Mouse (Mus musculus): ENCODE data around the gene Erbin. TPM values are rescaled to one million over a fixed set of nuclear protein-coding genes. Genes with fewer than 3 reads are reported as not detected.

Gene Erbin
- 21.8 and 25.1 TPM in 2 replicates for polyA plus RNA-seq (2016; fragmentation: Nextera tagmentation; extraction: Ambion mirVana)

DNA sequence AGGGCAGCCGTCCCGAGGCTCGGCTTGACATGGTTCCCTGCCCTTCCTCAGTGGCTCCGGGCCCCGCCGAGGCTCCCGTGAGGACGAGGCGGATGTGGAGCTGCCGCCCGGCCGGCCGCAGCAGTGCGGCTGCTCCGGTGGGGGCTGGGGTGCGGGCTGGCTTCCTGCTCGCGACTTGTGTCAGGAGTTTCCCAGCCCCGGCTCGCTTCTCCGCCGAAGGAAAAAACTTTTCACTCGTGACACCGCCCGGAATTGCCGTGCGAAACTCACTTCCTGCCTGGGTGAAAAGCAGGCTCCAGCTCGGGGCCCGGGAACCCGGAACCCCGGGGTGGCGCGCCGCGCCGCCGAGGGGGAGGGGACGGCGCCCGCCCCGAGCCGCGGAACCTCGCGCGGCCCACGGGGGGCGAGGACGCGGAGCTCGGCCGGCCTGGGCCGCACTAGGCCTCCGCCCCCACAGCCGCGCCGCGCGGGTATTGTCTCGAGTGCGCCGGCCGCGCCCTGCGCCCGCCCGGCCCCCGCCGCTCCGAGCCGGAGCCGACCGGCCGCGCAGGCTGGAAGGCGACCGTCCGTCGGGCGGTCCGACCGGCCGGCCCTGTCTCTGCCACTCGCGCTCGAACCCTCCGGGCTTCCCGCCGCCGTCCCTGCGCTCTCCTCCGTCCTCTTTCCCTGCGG is at the start of gene Erbin:
TSS of gene Erbin (minus strand) at position 254 of the 672 bp plus-strand sequence.
- Histone ChIP-seq H3K9ac (replicated peaks) (peak within 1 kb of the TSS; percentile 99), H3K4me1 (peaks cover 22% of the 10 kb centered on the region), H3K36me3 (no peaks in the 10 kb centered on the region), H3K4me2 (replicated peaks) (peak within 1 kb of the TSS; percentile 84), H3K27ac (replicated peaks) (peak within 1 kb of the TSS; percentile 100), H3K9me3 (no peaks in the 10 kb centered on the region), H3K27me3 (0 out of 2 replicates have a peak, but pooled peaks cover 7% of the 10 kb centered on the region), H3K4me3 (peak within 1 kb of the TSS; percentile 96)
- ATAC-seq (ENCODE audit: low FRiP score, low read depth), result peak; percentile 70
- under 1% methylated on average over 70 of the region's 93 CpGs for WGBS

DNA sequence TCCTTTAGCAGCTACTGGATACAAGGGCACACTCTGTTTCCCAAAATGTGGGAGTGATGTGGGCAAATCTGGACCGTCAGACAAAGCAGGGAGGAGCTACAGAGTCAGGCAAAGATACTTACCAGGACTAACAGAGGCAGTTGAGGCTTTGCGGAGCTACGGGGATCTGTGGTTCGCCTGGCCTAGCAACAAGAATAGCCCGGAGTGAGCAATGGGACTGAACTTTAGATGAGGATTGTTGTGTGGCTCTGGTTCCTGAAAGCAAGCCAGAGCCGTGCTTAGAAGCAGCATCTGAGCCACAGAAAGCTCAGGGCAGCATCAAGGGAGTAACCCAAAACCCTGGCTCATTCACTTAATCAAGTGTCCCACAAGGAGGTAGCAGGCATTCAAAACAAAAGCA is 49.6 kb upstream of the Erbin start:
- no peak for ATAC-seq (ENCODE audit: low FRiP score, low read depth)
- Histone ChIP-seq H3K36me3 (no peaks in the 10 kb centered on the region), H3K27ac (replicated peaks) (no peak overlapping the region), H3K9ac (replicated peaks) (0 out of 2 replicates have a peak overlapping the region, but pooled peaks have one; percentile 28), H3K4me1 (0 out of 2 replicates have a peak, but pooled peaks cover 4% of the 10 kb centered on the region), H3K9me3 (no peaks in the 10 kb centered on the region), H3K27me3 (no peaks in the 10 kb centered on the region), H3K4me2 (replicated peaks) (no peak overlapping the region), H3K4me3 (no peak overlapping the region)
- 52% methylated on average over 6 of the region's 6 CpGs for WGBS

GRCm38 (mm10) chr13:103967987-103968386 is 47.7 kb upstream of the Erbin start:
- no peak overlapping the region for H3K9ac ChIP-seq (replicated peaks)
- H3K27ac ChIP-seq (replicated peaks), result no peak overlapping the region
- H3K27me3 ChIP-seq, result no peaks in the 10 kb centered on the region
- WGBS, result 94% methylated on average over 9 of the region's 9 CpGs
- ATAC-seq (ENCODE audit: low FRiP score, low read depth), result no peak
- H3K9me3 ChIP-seq, result no peaks in the 10 kb centered on the region
- no peaks in the 10 kb centered on the region for H3K36me3 ChIP-seq
- H3K4me1 ChIP-seq, result 0 out of 2 replicates have a peak, but pooled peaks cover 4% of the 10 kb centered on the region
- no peak overlapping the region for H3K4me2 ChIP-seq (replicated peaks)
- H3K4me3 ChIP-seq, result no peak overlapping the region

DNA sequence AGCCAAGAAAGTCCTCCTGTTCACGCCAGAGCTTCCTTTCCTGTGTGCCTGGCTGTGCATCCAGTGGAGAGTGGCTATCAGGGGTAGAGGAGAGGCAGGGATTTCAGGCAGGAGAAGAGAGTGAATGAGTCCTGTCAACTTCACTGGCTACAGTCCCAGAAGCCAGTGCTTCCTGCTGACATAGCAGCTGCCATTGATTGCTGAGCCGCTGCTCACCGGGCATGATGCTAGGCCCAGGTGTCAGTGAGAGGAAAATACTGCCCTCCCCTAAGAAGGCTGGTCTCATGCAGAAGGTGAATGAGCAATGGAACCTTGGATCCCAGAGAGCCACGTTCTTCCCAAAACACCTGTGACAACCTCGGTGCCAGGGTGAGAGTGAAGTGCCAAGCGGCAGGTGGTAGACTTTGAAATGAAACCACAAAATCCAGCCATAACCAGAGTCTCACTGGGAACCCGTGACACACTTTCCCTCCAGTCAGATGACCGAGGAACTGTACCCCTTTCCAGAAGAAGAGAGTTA is 46.4 kb upstream of the Erbin start:
- Histone ChIP-seq H3K4me2 (replicated peaks) (no peak overlapping the region), H3K27me3 (no peaks in the 10 kb centered on the region), H3K9ac (replicated peaks) (no peak overlapping the region), H3K9me3 (no peaks in the 10 kb centered on the region), H3K4me3 (no peak overlapping the region), H3K36me3 (no peaks in the 10 kb centered on the region), H3K4me1 (0 out of 2 replicates have a peak, but pooled peaks cover 4% of the 10 kb centered on the region), H3K27ac (replicated peaks) (no peak overlapping the region)
- ATAC-seq (ENCODE audit: low FRiP score, low read depth), result no peak
- WGBS, result 88% methylated on average over 8 of the region's 8 CpGs

DNA sequence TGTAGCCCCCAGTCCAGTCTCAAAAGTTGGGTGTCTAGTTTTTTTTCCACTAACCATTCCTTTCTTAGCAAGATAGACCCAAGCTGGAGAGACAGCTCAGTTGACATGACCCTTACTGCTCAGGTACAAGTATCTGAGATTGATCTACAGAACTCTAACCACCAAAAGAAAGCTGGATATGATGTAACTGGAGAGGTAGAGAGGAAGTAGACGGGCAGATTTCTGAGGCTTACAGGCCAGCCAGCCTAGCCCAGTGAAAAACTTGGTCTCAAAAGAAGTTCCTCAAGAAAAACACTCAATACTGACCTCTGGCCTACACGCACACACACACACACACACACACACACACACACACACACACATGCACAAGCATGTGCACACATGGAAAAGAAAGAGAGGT is 44.9 kb upstream of the Erbin start:
- Histone ChIP-seq H3K27me3 (no peaks in the 10 kb centered on the region), H3K4me2 (replicated peaks) (no peak overlapping the region), H3K36me3 (no peaks in the 10 kb centered on the region), H3K27ac (replicated peaks) (no peak overlapping the region), H3K4me3 (no peak overlapping the region), H3K9me3 (no peaks in the 10 kb centered on the region), H3K4me1 (no peaks in the 10 kb centered on the region), H3K9ac (replicated peaks) (no peak overlapping the region)
- no peak for ATAC-seq (ENCODE audit: low FRiP score, low read depth)
- 84% methylated on average over 2 of the region's 2 CpGs for WGBS

DNA sequence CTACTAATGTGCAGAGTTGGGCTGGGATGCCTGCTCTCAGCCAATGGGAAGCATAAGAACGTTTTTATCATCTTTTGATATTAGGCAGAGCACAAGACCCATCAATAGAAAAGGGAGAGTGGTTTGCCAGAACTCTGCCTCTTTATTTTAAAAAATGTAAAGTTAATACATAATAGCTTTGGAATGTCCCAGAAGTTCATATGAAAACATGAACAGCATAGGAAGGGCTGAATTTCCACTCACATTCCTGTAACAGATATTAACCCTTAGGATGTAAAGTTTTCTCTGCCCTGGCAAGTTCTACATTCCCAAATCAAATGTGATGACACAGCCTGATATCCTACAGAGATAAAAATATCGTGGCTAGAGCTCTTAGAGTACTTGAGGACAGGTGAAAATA is 42.8 kb upstream of the Erbin start:
- H3K27ac ChIP-seq (replicated peaks), result no peak overlapping the region
- ATAC-seq (ENCODE audit: low FRiP score, low read depth), result no peak
- no peak overlapping the region for H3K4me3 ChIP-seq
- H3K4me1 ChIP-seq, result 0 out of 2 replicates have a peak, but pooled peaks cover 4% of the 10 kb centered on the region
- no peaks in the 10 kb centered on the region for H3K9me3 ChIP-seq
- no peaks in the 10 kb centered on the region for H3K36me3 ChIP-seq
- no peak overlapping the region for H3K9ac ChIP-seq (replicated peaks)
- no peak overlapping the region for H3K4me2 ChIP-seq (replicated peaks)
- no peaks in the 10 kb centered on the region for H3K27me3 ChIP-seq
- 76% methylated on average over 2 of the region's 2 CpGs for WGBS

GRCm38 (mm10) chr13:103959841-103960240 is 39.5 kb upstream of the Erbin start:
- 0 out of 2 replicates have a peak, but pooled peaks cover 4% of the 10 kb centered on the region for H3K4me1 ChIP-seq
- no peak overlapping the region for H3K9ac ChIP-seq (replicated peaks)
- H3K27ac ChIP-seq (replicated peaks), result no peak overlapping the region
- no peaks in the 10 kb centered on the region for H3K27me3 ChIP-seq
- 92% methylated on average over 5 of the region's 5 CpGs for WGBS
- no peak overlapping the region for H3K4me2 ChIP-seq (replicated peaks)
- no peaks in the 10 kb centered on the region for H3K36me3 ChIP-seq
- H3K9me3 ChIP-seq, result no peaks in the 10 kb centered on the region
- no peak overlapping the region for H3K4me3 ChIP-seq
- no peak for ATAC-seq (ENCODE audit: low FRiP score, low read depth)

DNA sequence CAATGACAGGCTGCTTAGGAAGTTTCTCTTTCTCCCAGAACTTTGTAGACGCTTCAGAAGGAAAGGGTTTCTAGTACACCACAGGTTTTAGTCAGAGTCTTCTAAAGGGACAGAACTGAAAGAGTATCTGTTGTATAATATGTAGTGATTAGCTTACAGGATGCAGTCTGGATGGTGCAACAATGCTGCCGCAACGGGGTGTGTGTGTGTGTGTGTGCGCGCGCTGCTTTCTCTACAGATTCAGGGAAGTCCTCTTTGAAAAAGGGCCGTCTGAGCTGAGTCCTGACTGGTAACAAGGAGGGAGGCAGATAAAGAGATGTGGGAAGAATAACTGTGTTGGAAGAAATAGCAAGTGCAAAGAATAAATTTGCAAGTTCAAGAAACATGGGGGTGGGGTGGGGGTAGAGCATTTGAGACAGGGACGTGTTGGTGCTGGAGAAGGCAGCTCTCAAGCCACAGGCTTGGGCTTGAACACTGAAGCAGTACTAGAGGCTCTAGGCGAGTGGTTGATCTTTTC is 38.4 kb upstream of the Erbin start:
- ATAC-seq (ENCODE audit: low FRiP score, low read depth), result no peak
- WGBS, result 79% methylated on average over 9 of the region's 9 CpGs

GRCm38 (mm10) chr13:103957175-103957940 is 37.0 kb upstream of the Erbin start:
- H3K36me3 ChIP-seq, result no peaks in the 10 kb centered on the region
- 77% methylated on average over 8 of the region's 8 CpGs for WGBS
- no peak for ATAC-seq (ENCODE audit: low FRiP score, low read depth)

More for the DNA sequence above, 38.4 kb upstream of the Erbin start:
- Histone ChIP-seq H3K36me3 (no peaks in the 10 kb centered on the region), H3K4me1 (0 out of 2 replicates have a peak, but pooled peaks cover 4% of the 10 kb centered on the region), H3K27me3 (no peaks in the 10 kb centered on the region), H3K27ac (replicated peaks) (no peak overlapping the region), H3K4me3 (no peak overlapping the region), H3K9ac (replicated peaks) (no peak overlapping the region), H3K9me3 (no peaks in the 10 kb centered on the region), H3K4me2 (replicated peaks) (no peak overlapping the region)

GRCm38 (mm10) chr13:103955652-103956051 is 35.3 kb upstream of the Erbin start:
- H3K9ac ChIP-seq (replicated peaks), result no peak overlapping the region
- H3K27me3 ChIP-seq, result no peaks in the 10 kb centered on the region
- 0 out of 2 replicates have a peak, but pooled peaks cover 4% of the 10 kb centered on the region for H3K4me1 ChIP-seq
- H3K4me3 ChIP-seq, result no peak overlapping the region
- ATAC-seq (ENCODE audit: low FRiP score, low read depth), result no peak
- 62% methylated on average over 2 of the region's 2 CpGs for WGBS
- H3K9me3 ChIP-seq, result no peaks in the 10 kb centered on the region
- H3K27ac ChIP-seq (replicated peaks), result no peak overlapping the region
- no peak overlapping the region for H3K4me2 ChIP-seq (replicated peaks)
- H3K36me3 ChIP-seq, result no peaks in the 10 kb centered on the region

More at GRCm38 (mm10) chr13:103957175-103957940, 37.0 kb upstream of the Erbin start:
- H3K27me3 ChIP-seq, result no peaks in the 10 kb centered on the region
- 0 out of 2 replicates have a peak, but pooled peaks cover 4% of the 10 kb centered on the region for H3K4me1 ChIP-seq
- H3K9me3 ChIP-seq, result no peaks in the 10 kb centered on the region
- no peak overlapping the region for H3K9ac ChIP-seq (replicated peaks)
- H3K4me2 ChIP-seq (replicated peaks), result no peak overlapping the region
- H3K4me3 ChIP-seq, result no peak overlapping the region
- no peak overlapping the region for H3K27ac ChIP-seq (replicated peaks)

- Histone ChIP-seq H3K9me3 (no peaks in the 10 kb centered on the region), H3K27me3 (no peaks in the 10 kb centered on the region), H3K9ac (replicated peaks) (no peak overlapping the region), H3K4me3 (no peak overlapping the region), H3K27ac (replicated peaks) (no peak overlapping the region), H3K4me1 (no peaks in the 10 kb centered on the region), H3K36me3 (no peaks in the 10 kb centered on the region), H3K4me2 (replicated peaks) (no peak overlapping the region)
- ATAC-seq (ENCODE audit: low FRiP score, low read depth), result no peak
- 98% methylated on average over 7 of the region's 7 CpGs for WGBS
These were observed 31.1 kb upstream of the Erbin start for GRCm38 (mm10) chr13:103951393-103951792.

DNA sequence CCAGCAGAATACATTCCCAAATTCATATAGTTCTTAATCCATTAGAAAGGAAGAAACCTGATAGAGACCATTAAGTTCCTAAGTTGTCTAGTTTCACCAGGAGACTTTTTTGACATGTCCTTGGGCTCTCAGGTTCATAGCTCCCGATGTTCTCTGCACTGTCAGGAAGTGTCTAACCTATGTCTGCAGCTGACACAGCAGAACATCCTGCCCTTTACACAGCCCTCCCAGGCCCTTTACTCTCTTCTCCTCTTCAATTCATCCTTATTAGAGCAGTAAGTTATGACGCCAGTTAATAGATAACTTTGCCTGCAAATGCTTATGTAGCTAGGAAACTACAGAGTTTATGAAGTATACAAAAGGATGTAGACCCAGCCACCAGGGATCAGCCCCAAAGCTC is 20.5 kb upstream of the Erbin start:
- H3K27ac ChIP-seq (replicated peaks), result no peak overlapping the region
- WGBS, result 89% methylated on average over 2 of the region's 2 CpGs
- no peaks in the 10 kb centered on the region for H3K36me3 ChIP-seq
- H3K4me1 ChIP-seq, result no peaks in the 10 kb centered on the region
- ATAC-seq (ENCODE audit: low FRiP score, low read depth), result no peak
- 0 out of 2 replicates have a peak, but pooled peaks cover 4% of the 10 kb centered on the region for H3K9me3 ChIP-seq
- no peaks in the 10 kb centered on the region for H3K27me3 ChIP-seq
- H3K4me2 ChIP-seq (replicated peaks), result no peak overlapping the region
- H3K4me3 ChIP-seq, result no peak overlapping the region
- H3K9ac ChIP-seq (replicated peaks), result no peak overlapping the region
